Mouse (Mus musculus) gonadal fat pad, adult 2 months (tissue): ENCODE results near the gene Bglap2. TPM values are rescaled to one million over a fixed set of nuclear protein-coding genes. Genes with fewer than 3 reads are reported as not detected.
"Not testable (repeated sequence)": the region's sequence is repeated elsewhere in the genome, so short reads cannot be mapped to it uniquely, and the experiment has no call there.

Experiments used
- DNase-seq: peaks from one replicate; pipeline ENCODE4 v3.0.0-alpha.2; 2012; ENCODE audit warnings: low read depth
- polyA plus RNA-seq: library from polyadenylated mRNA; depleted of rRNA; stranded (reverse); fragments of >200 nt; gene quantifications from 2 replicates; pipeline ENCODE4 v1.2.3, GENCODE M21; 2012

The Bglap2 gene
- polyA plus RNA-seq, 1 experiment, result not detected

- DNase-seq, result no peak
Observed at GRCm38 (mm10) chr3:88393776-88394375, 15.4 kb upstream of the Bglap2 start.

GRCm38 (mm10) chr3:88384364-88384763, 5.9 kb upstream of the Bglap2 start, which contains the start of gene Bglap:
Gene Bglap (minus strand): TSS chr3:88384464.
- no peak for DNase-seq

- not testable (repeated sequence) for DNase-seq
Observed at GRCm38 (mm10) chr3:88382383-88382782, 3.9 kb upstream of the Bglap2 start.

GRCm38 (mm10) chr3:88381389-88382315, 3.2 kb upstream of the Bglap2 start:
- DNase-seq, result not testable (repeated sequence)

DNA sequence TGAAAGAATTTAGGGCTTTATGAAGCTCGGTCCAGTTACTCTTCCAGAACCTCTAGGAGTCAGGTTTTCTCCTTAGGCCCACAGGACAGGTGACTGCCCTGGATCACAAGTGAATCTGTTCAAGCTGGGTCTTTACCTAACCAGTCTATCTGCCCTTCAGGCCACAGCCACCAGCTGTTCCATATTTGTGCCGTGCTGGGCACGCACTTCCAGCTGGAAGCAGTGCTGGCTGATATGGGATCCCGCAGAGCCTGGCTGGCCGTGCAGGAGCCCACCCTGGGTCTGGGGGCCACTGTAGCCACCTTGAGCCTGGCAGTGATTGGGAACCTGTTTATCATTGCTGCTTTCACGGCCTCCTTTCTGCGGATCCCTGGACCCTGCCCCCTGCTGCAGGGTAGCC, 1.9 kb downstream of the Bglap2 start:
- not testable (repeated sequence) for DNase-seq

- not testable (repeated sequence) for DNase-seq
Observed at GRCm38 (mm10) chr3:88375750-88376626, 2.5 kb downstream of the Bglap2 start.

DNA sequence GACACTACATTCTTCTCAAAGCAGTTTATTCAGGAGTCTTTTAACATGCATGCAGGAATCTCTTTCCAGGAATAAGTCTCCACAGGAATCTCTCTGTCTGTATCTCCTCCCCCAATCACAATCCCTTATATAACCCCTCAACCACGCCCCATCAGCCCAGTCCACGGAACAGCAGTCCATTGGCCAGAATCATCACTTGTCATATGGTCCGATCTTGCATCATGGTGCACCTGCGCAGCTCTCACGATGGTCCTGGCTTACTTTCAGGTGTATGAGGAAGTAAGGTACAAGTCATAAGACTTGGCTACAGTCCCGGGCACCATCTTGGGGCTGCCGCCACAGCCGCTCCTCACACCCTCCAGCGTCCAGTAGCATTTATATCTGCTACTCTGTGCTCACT, 5.9 kb downstream of the Bglap2 start, which contains the start of gene Bglap3:
Bglap3 (minus strand) TSS at position 101 of the 400 bp plus-strand sequence.
- DNase-seq, result not testable (repeated sequence)

DNA sequence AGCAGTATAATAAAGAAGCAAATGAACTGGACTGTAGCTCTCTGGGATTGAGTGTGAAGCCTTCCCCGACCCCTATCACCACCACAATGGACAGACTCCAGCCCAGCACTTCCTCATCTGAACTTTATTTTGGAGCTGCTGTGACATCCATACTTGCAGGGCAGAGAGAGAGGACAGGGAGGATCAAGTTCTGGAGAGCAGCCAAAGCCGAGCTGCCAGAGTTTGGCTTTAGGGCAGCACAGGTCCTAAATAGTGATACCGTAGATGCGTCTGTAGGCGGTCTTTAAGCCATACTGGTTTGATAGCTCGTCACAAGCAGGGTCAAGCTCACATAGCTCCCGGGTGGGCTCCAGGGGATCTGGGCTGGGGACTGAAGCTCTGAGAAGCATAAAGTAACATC, 10.0 kb downstream of the Bglap2 start:
- DNase-seq, result not testable (repeated sequence)

GRCm38 (mm10) chr3:88367517-88367916, 11.0 kb downstream of the Bglap2 start:
- not testable (repeated sequence) for DNase-seq

DNA sequence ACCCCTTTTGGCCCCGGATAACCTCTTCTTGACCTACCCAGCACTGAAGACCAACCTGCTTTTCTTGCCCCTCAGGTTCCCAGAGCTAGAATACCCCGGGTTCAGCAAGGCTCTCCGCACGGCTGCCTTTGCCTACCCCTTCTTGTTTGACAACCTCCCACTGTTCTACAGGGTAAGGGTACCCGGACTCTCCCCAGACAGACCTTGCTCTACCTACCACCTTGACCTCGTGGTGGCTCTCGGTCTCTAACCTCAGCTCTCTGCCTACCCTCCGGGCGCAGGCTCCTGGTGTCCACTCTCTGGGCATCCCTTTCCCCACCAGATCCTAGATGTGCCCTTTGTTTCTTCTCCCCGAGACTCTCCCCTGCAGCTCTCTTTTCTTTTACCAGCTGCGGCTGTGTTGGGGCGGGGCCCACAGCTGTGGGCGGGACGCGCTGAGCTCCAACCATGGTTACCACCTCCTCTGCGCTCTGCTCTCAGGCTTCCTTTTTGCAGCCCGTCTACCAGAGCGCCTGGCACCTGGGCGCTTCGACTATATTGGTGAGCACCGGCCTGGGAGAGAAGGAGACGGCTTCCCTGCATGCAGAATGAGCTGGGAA, 11.6 kb downstream of the Bglap2 start:
- not testable (repeated sequence) for DNase-seq

- DNase-seq, result no peak
Observed at GRCm38 (mm10) chr3:88365705-88366361, 12.7 kb downstream of the Bglap2 start.

DNA sequence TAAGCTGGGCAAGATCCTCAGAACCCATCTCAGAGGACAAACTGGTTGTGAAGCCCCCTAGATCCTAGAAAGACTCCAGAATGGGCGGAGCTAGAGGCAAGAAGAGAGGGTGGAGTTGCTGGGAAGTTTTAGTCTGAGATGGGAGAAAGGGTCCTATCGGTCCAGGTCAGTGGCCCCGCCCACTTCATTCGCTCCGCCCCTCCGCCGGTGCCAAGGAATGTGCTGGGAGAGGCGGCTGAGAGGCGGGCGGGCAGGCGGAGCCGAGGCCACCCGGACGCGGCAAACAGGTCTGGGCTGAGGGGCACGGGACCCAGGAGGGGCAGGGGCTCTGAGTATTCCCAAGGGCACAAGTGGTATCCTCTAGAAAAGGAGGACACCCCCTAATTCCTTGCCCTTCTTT, 14.2 kb downstream of the Bglap2 start, which contains the start of gene Paqr6:
Paqr6 (plus strand) TSS at position 248 of the 400 bp plus-strand sequence.
- DNase-seq, result no peak

DNA sequence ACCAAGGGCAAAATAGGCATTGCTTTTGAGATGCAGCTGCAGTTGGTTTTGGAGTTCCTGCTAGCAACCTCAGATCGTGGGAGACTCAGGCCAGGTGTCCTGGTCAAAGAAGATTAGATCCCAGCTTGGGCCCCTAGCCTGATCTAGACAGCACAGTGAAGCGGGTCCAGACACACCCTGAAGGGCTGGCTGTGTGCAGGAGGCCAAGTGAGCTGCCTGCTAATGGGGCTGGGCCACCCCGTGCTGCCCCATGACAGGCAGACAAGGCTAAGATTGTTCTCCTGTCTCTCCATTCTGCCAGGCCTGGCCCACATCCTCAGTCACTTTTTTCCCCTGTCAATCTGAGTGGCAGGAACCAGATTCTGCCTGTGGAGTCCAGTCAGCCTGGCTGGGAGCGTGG, 14.8 kb downstream of the Bglap2 start:
- no peak for DNase-seq

DNA sequence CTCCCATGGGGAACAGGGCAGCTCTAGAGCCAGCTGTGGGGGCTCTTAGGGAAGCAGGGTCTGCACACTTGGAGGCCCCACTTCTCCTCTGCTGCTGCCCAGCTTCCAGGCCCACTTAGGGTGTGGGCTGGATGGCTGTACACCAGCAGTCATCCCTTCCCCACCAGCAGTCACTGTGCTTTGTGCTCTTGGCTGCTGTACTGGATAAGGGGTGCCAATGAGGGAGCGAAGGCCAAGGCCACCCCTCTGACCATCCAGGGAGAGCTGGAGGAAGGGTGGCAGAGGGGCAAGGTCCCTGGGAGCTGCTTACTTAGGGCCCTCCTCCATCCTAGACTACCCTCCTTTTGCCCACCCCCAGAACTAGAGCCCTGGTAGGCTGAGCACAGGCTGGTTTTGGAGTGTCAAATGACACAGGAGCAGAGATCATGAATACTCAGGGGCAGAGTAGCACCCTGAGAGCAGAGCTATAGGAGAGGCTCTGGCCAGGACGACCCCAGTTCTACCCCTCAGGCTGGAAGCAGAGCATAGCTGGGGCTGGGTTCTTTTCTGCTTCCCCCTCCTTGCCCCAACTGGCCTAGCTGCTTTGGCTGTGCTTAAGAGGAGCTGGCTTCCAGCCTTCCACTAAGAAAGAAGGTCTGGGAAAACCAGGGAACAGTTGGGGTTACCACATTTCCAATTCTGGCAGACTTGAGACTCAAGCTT, 16.7 kb downstream of the Bglap2 start:
- DNase-seq, result no peak

DNA sequence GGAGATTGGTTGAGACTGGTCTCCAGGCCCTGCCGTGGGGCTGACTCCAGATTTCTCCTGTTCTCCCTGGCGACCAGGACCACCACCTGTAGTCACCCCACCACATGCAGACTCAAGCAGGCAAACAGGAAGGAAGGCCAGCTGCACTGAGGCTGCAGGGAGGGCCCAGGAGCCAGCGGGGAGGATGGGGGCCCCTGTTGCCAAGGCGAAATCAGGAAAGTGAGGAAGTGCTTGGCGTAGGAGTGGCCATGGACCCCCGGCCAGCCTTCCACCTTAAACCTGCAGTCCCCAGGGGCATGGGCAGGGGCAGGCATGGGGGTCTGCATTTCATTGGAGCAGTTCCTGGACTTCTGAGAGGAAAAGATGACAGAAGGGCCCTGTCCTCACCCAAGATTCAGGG, 17.4 kb downstream of the Bglap2 start:
- DNase-seq, result no peak

DNA sequence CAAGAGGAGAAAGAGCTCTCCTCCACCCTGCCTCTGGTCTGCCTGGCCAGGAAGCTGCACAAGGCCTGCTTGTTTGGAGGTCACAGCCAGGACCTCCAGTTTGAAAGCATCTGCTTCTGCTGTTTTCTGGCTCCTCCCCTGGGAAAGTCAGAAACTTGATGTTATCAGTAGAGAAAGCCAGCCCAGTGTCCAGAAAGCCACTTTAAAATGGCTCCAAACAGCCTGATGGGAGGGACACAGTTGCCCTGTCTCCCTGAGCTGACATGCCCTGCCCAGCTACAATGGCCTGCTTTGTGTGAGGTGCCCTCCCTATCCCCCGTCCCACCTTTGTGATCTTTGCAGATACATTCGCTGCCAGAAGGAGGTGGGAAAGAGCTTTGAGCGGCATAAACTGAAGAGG, 18.5 kb downstream of the Bglap2 start:
- DNase-seq, result no peak

GRCm38 (mm10) chr3:88359584-88359983, 18.9 kb downstream of the Bglap2 start:
- DNase-seq, result no peak

GRCm38 (mm10) chr3:88354396-88355165, 23.9 kb downstream of the Bglap2 start:
- DNase-seq, result no peak

- no peak for DNase-seq
Observed at GRCm38 (mm10) chr3:88352907-88353306, 25.6 kb downstream of the Bglap2 start.
